Mouse (Mus musculus) intestine, embryonic 14.5 days (tissue): ENCODE measurements around the gene Sema6d. TPM values are rescaled to one million over a fixed set of nuclear protein-coding genes. Genes with fewer than 3 reads are reported as not detected.

Experiments used
- ATAC-seq: fragments of 200-750 bp; cut with Nextera tagmentation; replicated peaks from 2 replicates; pipeline ENCODE4 v1.8.0; 2017; ENCODE audit warnings: low read depth, moderate number of reproducible peaks, moderate TSS enrichment, moderate library complexity; ENCODE audit not compliant: low FRiP score, low TSS enrichment
- DNase-seq: peaks from one replicate; pipeline ENCODE4 v3.0.0-alpha.2; 2018; ENCODE audit warnings: low spot score
- H3K27ac ChIP-seq: fragments of 300-500 bp; sonication (generic); 2 replicates; pipeline ENCODE4 v1.5.1; 2014; ENCODE audit warnings: low read depth, mild to moderate bottlenecking, control low read depth
- H3K27me3 ChIP-seq: fragments of 300-500 bp; sonication (generic); replicated peaks from 2 replicates; pipeline ENCODE4 v1.6.1; 2014; ENCODE audit warnings: low read length, control low read depth; ENCODE audit not compliant: control insufficient read depth, insufficient read depth
- H3K36me3 ChIP-seq: fragments of 300-500 bp; sonication (generic); 2 replicates; pipeline ENCODE4 v1.6.1; 2014; ENCODE audit warnings: low read length, control low read depth; ENCODE audit not compliant: control insufficient read depth, insufficient read depth
- H3K4me1 ChIP-seq: fragments of 300-500 bp; sonication (generic); replicated peaks from 2 replicates; pipeline ENCODE4 v1.6.1; 2014; ENCODE audit warnings: low read length, control low read depth, mixed read lengths; ENCODE audit not compliant: control insufficient read depth, insufficient read depth
- H3K4me2 ChIP-seq: fragments of 300-500 bp; sonication (generic); 2 replicates; pipeline ENCODE4 v1.6.1; 2014; ENCODE audit warnings: low read length
- H3K4me3 ChIP-seq: fragments of 300-500 bp; sonication (generic); 2 replicates; pipeline ENCODE4 v1.5.1; 2014; ENCODE audit warnings: low read depth, low read length, control low read depth, mixed read lengths
- H3K9ac ChIP-seq: fragments of 300-500 bp; sonication (generic); 2 replicates; pipeline ENCODE4 v1.6.1; 2014; ENCODE audit warnings: mild to moderate bottlenecking, low read length
- H3K9me3 ChIP-seq: fragments of 300-500 bp; sonication (generic); 2 replicates; pipeline ENCODE4 v1.6.1; 2016; ENCODE audit warnings: low read length, control low read depth; ENCODE audit not compliant: control insufficient read depth
- WGBS: fragments of 180-500 bp; shearing (Covaris S2); extraction: QIAGEN DNeasy Blood & Tissue Kit; methylation state at CpG from one replicate; pipeline ENCODE4 v1.1.7; 2014; 5-methylcytosine and 5-hydroxymethylcytosine counted together
- polyA plus RNA-seq: library from polyadenylated mRNA; unstranded; fragments of >200 nt; fragmentation: Nextera tagmentation; extraction: Ambion mirVana; gene quantifications from 2 replicates; pipeline ENCODE4 v1.2.1, GENCODE M21; 2014

Sema6d gene
- polyA plus RNA-seq, 1 experiment from 2014 or later: 17.7 TPM

DNA sequence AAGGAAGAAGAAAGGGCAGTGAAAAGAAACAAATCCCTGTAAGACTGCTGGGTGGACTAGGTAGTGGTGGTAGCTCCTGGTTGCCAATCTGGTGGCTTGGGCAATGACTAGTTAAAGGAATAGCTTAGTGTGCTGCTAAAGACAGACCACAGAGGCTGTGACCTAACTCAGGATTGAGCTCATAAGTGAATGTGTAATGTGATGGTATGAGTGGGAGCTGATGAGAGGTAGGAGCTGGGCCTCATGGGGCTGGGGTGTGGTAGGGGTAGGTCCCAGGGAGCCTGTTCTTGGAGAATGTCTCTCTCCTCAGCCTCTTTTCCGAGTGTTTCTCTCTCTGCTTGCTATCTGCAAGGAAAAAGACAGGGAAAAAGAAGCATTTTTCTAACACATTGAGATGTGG is 409.9 kb downstream of the Sema6d start:
- no peaks in the 10 kb centered on the region for H3K4me1 ChIP-seq
- no peaks in the 10 kb centered on the region for H3K27me3 ChIP-seq
- no peak for DNase-seq
- no peaks in the 10 kb centered on the region for H3K9me3 ChIP-seq
- no peak for ATAC-seq
- H3K27ac ChIP-seq: no peak overlapping the region
- WGBS: 33% methylated on average over 1 of the region's 1 CpGs
- no peaks in the 10 kb centered on the region for H3K36me3 ChIP-seq
- H3K4me3 ChIP-seq: no peak overlapping the region
- no peak overlapping the region for H3K9ac ChIP-seq
- H3K4me2 ChIP-seq: no peak overlapping the region

DNA sequence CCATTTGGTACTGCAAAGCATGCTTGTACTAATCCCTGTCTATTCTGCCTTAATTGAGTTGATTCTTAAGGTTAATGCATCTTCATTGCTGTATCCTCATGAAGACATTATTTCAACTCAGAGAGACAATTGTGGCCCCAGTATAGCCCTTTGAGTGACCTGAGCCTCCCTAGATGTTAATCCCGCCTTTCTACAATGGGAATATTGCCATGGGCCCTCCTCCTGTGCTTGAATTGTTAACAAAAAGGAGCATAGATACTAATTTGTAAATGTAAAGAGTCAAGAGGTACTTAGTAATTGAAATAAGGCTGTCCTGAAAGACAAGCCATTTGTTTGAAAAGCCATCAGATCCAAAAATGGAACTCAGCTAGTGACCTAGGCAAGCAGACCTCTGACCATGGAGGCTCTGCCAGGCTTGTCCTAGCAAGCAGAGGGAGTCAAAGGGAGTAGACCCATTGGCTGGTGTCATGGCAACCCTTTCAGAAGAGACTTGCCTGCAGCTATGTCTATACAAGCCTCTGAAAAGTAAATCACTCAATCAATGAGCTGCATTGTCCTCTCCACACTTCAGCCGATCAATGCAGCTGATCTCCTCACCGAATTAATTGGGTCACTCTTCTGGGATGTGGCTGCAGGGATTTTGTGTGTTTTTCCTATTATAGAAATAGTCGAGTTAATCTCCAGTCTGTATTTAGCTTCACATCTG is 416.2 kb downstream of the Sema6d start:
- no peak for DNase-seq
- H3K27me3 ChIP-seq: no peaks in the 10 kb centered on the region
- H3K4me3 ChIP-seq: no peak overlapping the region
- WGBS: 55% methylated on average over 4 of the region's 4 CpGs
- H3K9me3 ChIP-seq: no peaks in the 10 kb centered on the region
- no peak overlapping the region for H3K27ac ChIP-seq
- H3K4me2 ChIP-seq: no peak overlapping the region
- H3K9ac ChIP-seq: no peak overlapping the region
- no peak for ATAC-seq
- no peaks in the 10 kb centered on the region for H3K4me1 ChIP-seq
- H3K36me3 ChIP-seq: no peaks in the 10 kb centered on the region

DNA sequence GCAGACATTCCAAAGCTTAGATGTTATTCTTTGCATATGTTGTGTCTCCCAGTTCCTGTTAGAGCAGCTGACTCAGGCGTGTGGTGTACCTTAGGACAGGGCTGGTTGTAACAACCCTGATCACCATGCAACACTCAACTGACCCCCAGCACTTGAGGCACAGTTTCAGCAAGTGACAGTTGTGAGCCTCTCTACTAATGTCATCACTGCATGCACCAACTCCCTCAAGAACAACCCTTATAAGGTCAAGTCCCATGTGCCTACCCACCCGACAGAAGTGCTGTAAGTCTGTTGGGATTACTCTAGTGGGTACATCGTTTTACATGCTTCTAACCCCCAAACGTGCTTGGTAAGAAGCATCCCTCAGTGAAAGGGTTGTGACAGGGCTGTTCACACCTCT is 418.0 kb downstream of the Sema6d start:
- no peaks in the 10 kb centered on the region for H3K4me1 ChIP-seq
- H3K9me3 ChIP-seq: no peaks in the 10 kb centered on the region
- H3K27me3 ChIP-seq: no peaks in the 10 kb centered on the region
- no peak overlapping the region for H3K9ac ChIP-seq
- WGBS: 80% methylated on average over 4 of the region's 4 CpGs
- no peak for ATAC-seq
- DNase-seq: no peak
- H3K4me3 ChIP-seq: no peak overlapping the region
- no peak overlapping the region for H3K27ac ChIP-seq
- H3K4me2 ChIP-seq: no peak overlapping the region
- no peaks in the 10 kb centered on the region for H3K36me3 ChIP-seq

- no peaks in the 10 kb centered on the region for H3K4me1 ChIP-seq
- H3K4me2 ChIP-seq: no peak overlapping the region
- no peaks in the 10 kb centered on the region for H3K27me3 ChIP-seq
- H3K9ac ChIP-seq: no peak overlapping the region
- no peaks in the 10 kb centered on the region for H3K9me3 ChIP-seq
- no peak for ATAC-seq
- no peak for DNase-seq
- no peak overlapping the region for H3K4me3 ChIP-seq
- H3K27ac ChIP-seq: no peak overlapping the region
- H3K36me3 ChIP-seq: no peaks in the 10 kb centered on the region
- WGBS: 88% methylated on average over 6 of the region's 6 CpGs
These were observed 419.7 kb downstream of the Sema6d start for GRCm38 (mm10) chr2:124509479-124509878.

DNA sequence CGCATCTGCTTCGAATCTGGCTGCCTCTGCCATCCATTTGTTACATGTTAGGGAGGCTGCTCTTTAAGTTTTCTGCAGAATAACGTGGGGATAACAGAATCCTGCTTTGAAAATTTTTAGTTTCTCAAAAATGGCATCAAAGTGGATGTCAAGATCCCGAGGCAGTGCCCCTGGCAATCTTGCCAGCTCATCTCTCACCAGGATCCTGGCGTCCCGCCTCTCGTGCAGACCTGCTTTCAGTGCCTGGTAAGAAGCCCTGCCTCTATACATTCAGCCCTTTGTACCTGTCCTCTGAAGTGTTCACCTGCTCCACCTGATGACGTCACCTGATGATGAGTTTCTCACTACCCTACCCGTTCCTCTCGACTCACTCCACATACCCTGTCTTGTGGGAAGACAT is 422.1 kb downstream of the Sema6d start:
- 87% methylated on average over 10 of the region's 10 CpGs for WGBS
- DNase-seq (no peak), ATAC-seq (no peak)
- no peak overlapping the region for H3K4me2 ChIP-seq
- no peaks in the 10 kb centered on the region for H3K36me3 ChIP-seq
- no peak overlapping the region for H3K4me3 ChIP-seq
- no peaks in the 10 kb centered on the region for H3K27me3 ChIP-seq
- H3K4me1 ChIP-seq: no peaks in the 10 kb centered on the region
- H3K27ac ChIP-seq: no peak overlapping the region
- H3K9ac ChIP-seq: no peak overlapping the region
- no peaks in the 10 kb centered on the region for H3K9me3 ChIP-seq

DNA sequence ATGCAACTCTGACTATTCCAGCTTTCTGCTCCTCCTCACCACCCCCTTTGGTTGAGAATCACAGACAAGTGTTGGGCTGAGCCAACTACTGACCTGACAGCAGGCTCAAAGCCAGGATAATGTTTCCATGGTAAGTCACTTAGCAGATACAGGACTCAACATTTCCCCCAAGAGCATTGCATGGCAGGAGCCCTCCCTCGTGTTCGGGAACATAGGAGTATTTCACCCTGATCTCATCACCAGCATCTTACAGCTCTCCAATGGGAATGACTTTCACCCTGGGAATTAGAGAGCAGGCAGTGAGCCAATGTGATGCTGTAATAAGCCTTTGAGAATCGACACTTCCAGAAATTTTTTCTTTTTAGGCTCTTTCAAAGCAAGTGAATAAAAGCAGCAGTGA is 432.7 kb downstream of the Sema6d start:
- Histone ChIP-seq H3K4me2 (no peak overlapping the region), H3K36me3 (no peaks in the 10 kb centered on the region), H3K27me3 (no peaks in the 10 kb centered on the region), H3K4me1 (no peaks in the 10 kb centered on the region), H3K27ac (no peak overlapping the region), H3K4me3 (no peak overlapping the region), H3K9ac (no peak overlapping the region), H3K9me3 (no peaks in the 10 kb centered on the region)
- no peak for DNase-seq
- ATAC-seq: no peak
- 64% methylated on average over 3 of the region's 3 CpGs for WGBS

GRCm38 (mm10) chr2:124523667-124524066 is 433.9 kb downstream of the Sema6d start:
- WGBS: 91% methylated on average over 6 of the region's 6 CpGs
- Histone ChIP-seq H3K4me1 (no peaks in the 10 kb centered on the region), H3K27ac (no peak overlapping the region), H3K4me3 (no peak overlapping the region), H3K27me3 (no peaks in the 10 kb centered on the region), H3K9me3 (no peaks in the 10 kb centered on the region), H3K4me2 (no peak overlapping the region), H3K36me3 (no peaks in the 10 kb centered on the region), H3K9ac (no peak overlapping the region)
- ATAC-seq (no peak), DNase-seq (no peak)

GRCm38 (mm10) chr2:124524167-124524566 is 434.4 kb downstream of the Sema6d start:
- Histone ChIP-seq H3K9me3 (no peaks in the 10 kb centered on the region), H3K9ac (no peak overlapping the region), H3K36me3 (no peaks in the 10 kb centered on the region), H3K4me2 (no peak overlapping the region), H3K4me1 (no peaks in the 10 kb centered on the region), H3K4me3 (no peak overlapping the region), H3K27me3 (no peaks in the 10 kb centered on the region), H3K27ac (no peak overlapping the region)
- ATAC-seq: no peak
- 75% methylated on average over 3 of the region's 3 CpGs for WGBS
- DNase-seq: no peak

DNA sequence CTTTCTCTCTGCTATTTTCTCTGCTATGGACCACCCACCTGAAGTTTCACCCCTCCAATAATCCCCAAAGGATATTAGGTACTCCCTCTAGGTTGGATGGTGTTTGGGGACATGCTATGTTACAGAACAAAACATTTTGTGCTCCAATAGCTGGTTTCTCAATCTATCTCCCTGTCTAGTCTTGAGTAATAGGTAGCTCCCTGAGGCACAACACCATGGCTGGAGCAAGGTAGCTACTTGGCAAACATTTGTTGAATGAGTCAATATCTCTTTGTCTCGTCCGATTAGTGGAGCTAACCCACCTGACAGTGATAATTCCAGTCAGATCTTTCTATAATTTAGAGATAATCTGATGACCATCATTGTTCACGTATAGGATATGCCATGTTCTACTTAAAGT is 437.9 kb downstream of the Sema6d start:
- Histone ChIP-seq H3K4me3 (no peak overlapping the region), H3K4me2 (no peak overlapping the region), H3K9me3 (no peaks in the 10 kb centered on the region), H3K4me1 (no peaks in the 10 kb centered on the region), H3K36me3 (no peaks in the 10 kb centered on the region), H3K27me3 (no peaks in the 10 kb centered on the region), H3K9ac (no peak overlapping the region), H3K27ac (no peak overlapping the region)
- WGBS: 82% methylated on average over 3 of the region's 3 CpGs
- DNase-seq (no peak), ATAC-seq (no peak)
